9 mouse cellular contexts compared by ENCODE assay signal in genomic region chr5:137332857-137333511, GRCm38 (mm10). TPM values are rescaled to one million over a fixed set of nuclear protein-coding genes. Genes with fewer than 3 reads are reported as not detected.
DNase-seq lines count a peak whose midpoint lies in the region; ATAC-seq and TF ChIP-seq lines count a peak whose summit lies in the region.
"Had no signal": no experiment of that assay in that cellular context is flagged by ENCODE, and none has a peak within 500 bp of the region (broad histone marks: within the 10 kb centered on the region; RNA-seq: fewer than 3 reads in every experiment).

No protein-coding gene starts in this region.

- peak overlapping the region; percentile 43 to 68 for H3K4me3 ChIP-seq in heart, embryonic 14.5 days (ENCODE audit: control insufficient read depth in 1 of 2, insufficient read depth in 1 of 2, low read depth in 1 of 2, low read length in 2 of 2)
- peak overlapping the region; percentile 94 for H3K4me3 ChIP-seq in E14TG2a.4 (replicated peaks; ENCODE audit: low read length)
- H3K4me3 ChIP-seq in forebrain, postnatal 0 days (ENCODE audit: low read depth, low read length) = peak overlapping the region; percentile 71
- H3K4me3 ChIP-seq in midbrain, embryonic 10.5 days = peak overlapping the region; percentile 76

- no peaks in the 10 kb centered on the region for H3K9me3 ChIP-seq in heart, embryonic 14.5 days (ENCODE audit: control insufficient read depth, low read length)
- H3K9me3 ChIP-seq in E14TG2a.4 (ENCODE audit: low read length) = no peaks in the 10 kb centered on the region
- no peaks in the 10 kb centered on the region for H3K9me3 ChIP-seq in forebrain, postnatal 0 days (ENCODE audit: low read length)
- no peaks in the 10 kb centered on the region for H3K9me3 ChIP-seq in midbrain, embryonic 10.5 days (replicated peaks)

- peak overlapping the region; percentile 98 for H3K4me2 ChIP-seq in heart, embryonic 14.5 days (ENCODE audit: low read length)
- peak overlapping the region; percentile 85 for H3K4me2 ChIP-seq in forebrain, postnatal 0 days (ENCODE audit: low read depth)

- H3K27me3 ChIP-seq in heart, embryonic 14.5 days (ENCODE audit: control insufficient read depth, insufficient read depth, low read length) = no peaks in the 10 kb centered on the region
- no peaks in the 10 kb centered on the region for H3K27me3 ChIP-seq in E14TG2a.4 (ENCODE audit: insufficient read depth, low read length)
- no peaks in the 10 kb centered on the region for H3K27me3 ChIP-seq in forebrain, postnatal 0 days (ENCODE audit: insufficient read depth, low read length)
- H3K27me3 ChIP-seq in midbrain, embryonic 10.5 days (ENCODE audit: low read depth, poor library complexity, severe bottlenecking) = no peaks in the 10 kb centered on the region
- H3K27me3 ChIP-seq: Patski had no signal

- 21% methylated on average over 15 of the region's 15 CpGs for WGBS in heart, embryonic 14.5 days
- 15% methylated on average over 15 of the region's 15 CpGs for WGBS in forebrain, postnatal 0 days
- WGBS in midbrain, embryonic 10.5 days = 22% methylated on average over 15 of the region's 15 CpGs

- no peak for DNase-seq in heart, postnatal 36 days
- DNase-seq in forebrain, postnatal 0 days = peak; percentile 13
- no peak for DNase-seq in midbrain, embryonic 10.5 days (ENCODE audit: low spot score)
- DNase-seq in ovary, adult 18-20 months (ENCODE audit: low spot score) = no peak
- DNase-seq in layer of hippocampus, postnatal 25 days (ENCODE audit: extremely low spot score in 1 of 2, low spot score in 1 of 2) = no peak
- no peak for DNase-seq in Muller cell, postnatal 12 days (ENCODE audit: inconsistent ontology term)

- ATAC-seq in heart, embryonic 14.5 days (ENCODE audit: insufficient number of reproducible peaks, insufficient read depth, low FRiP score, low read depth) = no peak
- peak; percentile 19 for ATAC-seq in forebrain, postnatal 0 days

- peak overlapping the region in 1 of 2 experiments; percentile 30; a peak in 1 of 4 replicates for H3K27ac ChIP-seq in heart, embryonic 14.5 days (replicated peaks in 1 of 2; ENCODE audit: control insufficient read depth in 1 of 2, insufficient read depth in 1 of 2, low read depth in 2 of 2, low read length in 2 of 2)
- H3K27ac ChIP-seq in forebrain, postnatal 0 days (ENCODE audit: low read depth, low read length) = no peak overlapping the region; the same call in 1 of the 2 replicates
- H3K27ac ChIP-seq in midbrain, embryonic 10.5 days (replicated peaks) = peak overlapping the region; percentile 87

- H3K36me3 ChIP-seq in heart, embryonic 14.5 days (ENCODE audit: control insufficient read depth, insufficient read depth, low read length) = peaks cover 6% of the 10 kb centered on the region; the same call in 1 of the 2 replicates
- peaks cover 15% of the 10 kb centered on the region for H3K36me3 ChIP-seq in E14TG2a.4 (ENCODE audit: insufficient read depth, low read length)
- H3K36me3 ChIP-seq in forebrain, postnatal 0 days (ENCODE audit: insufficient read depth) = 0 out of 2 replicates have a peak, but pooled peaks cover 3% of the 10 kb centered on the region
- H3K36me3 ChIP-seq in midbrain, embryonic 10.5 days = peaks cover 11% of the 10 kb centered on the region; the same call in 1 of the 2 replicates

- intact Hi-C loops in heart, postnatal 36 days (cut with DNase I) = loop anchor here (1.0 to 2.0 kb wide), 2 partner anchors 20 to 26 kb away; partner anchors contain the start of gene Srrt

- peaks cover 3 to 8% of the 10 kb centered on the region in 2 experiments; a peak in 3 of 4 replicates for H3K4me1 ChIP-seq in heart, embryonic 14.5 days (ENCODE audit: control insufficient read depth in 2 of 2, insufficient read depth in 2 of 2, low read length in 2 of 2)
- peaks cover 49% of the 10 kb centered on the region for H3K4me1 ChIP-seq in E14TG2a.4 (replicated peaks; ENCODE audit: low read depth, low read length)
- 0 out of 2 replicates have a peak, but pooled peaks cover 7% of the 10 kb centered on the region for H3K4me1 ChIP-seq in forebrain, postnatal 0 days (ENCODE audit: insufficient read depth)
- peaks cover 30% of the 10 kb centered on the region for H3K4me1 ChIP-seq in midbrain, embryonic 10.5 days

- TF ChIP-seq CTCF in E14TG2a.4 (conservative IDR thresholded peaks at IDR 0.05; ENCODE audit: low read length) = no peak
- TF ChIP-seq CTCF in forebrain, postnatal 0 days (IDR thresholded peaks at IDR 0.05; ENCODE audit: low read depth) = no peak

- peak overlapping the region; percentile 79 for H3K9ac ChIP-seq in heart, embryonic 14.5 days (ENCODE audit: low read length)
- H3K9ac ChIP-seq in forebrain, postnatal 0 days = peak overlapping the region; percentile 86

RNA-seq across cellular contexts. Expression of gene Slc12a9, which starts 0.4 kb away (rescaled TPM):
- 5.3 and 5.7 TPM in 2 replicates for polyA plus RNA-seq in heart, embryonic 14.5 days (2014; fragmentation: Nextera tagmentation; extraction: Ambion mirVana)
- total RNA-seq in heart, postnatal 36 days (2021) = 1 to 10 TPM; 2.0 to 3.6 TPM
- total RNA-seq in forebrain, postnatal 0 days (2014; rRNA removed) = 19.3 and 21.8 TPM in 2 replicates
- 12.5 and 18.4 TPM in 2 replicates for polyA plus RNA-seq in forebrain, postnatal 0 days (2015; fragmentation: Nextera tagmentation; extraction: Ambion mirVana)
- 12.0 and 14.3 TPM in 2 replicates for polyA plus RNA-seq in midbrain, embryonic 10.5 days (2016; fragmentation: Nextera tagmentation; extraction: Ambion mirVana)
- 10 to 100 TPM; 24.9 to 32.8 TPM for total RNA-seq in layer of hippocampus, postnatal 25 days (2021)

RNA-seq across cellular contexts. Expression of gene Ephb4, which starts 16.9 kb away (rescaled TPM):
- polyA plus RNA-seq in heart, embryonic 14.5 days (2014; fragmentation: Nextera tagmentation; extraction: Ambion mirVana) = 38.2 and 40.5 TPM in 2 replicates
- total RNA-seq in heart, postnatal 36 days (2021) = 10 to 100 TPM; 55.6 to 64.8 TPM
- 8.9 and 12.7 TPM in 2 replicates for total RNA-seq in forebrain, postnatal 0 days (2014; rRNA removed)
- polyA plus RNA-seq in forebrain, postnatal 0 days (2015; fragmentation: Nextera tagmentation; extraction: Ambion mirVana) = 3.5 and 4.9 TPM in 2 replicates
- 28.9 and 30.0 TPM in 2 replicates for polyA plus RNA-seq in midbrain, embryonic 10.5 days (2016; fragmentation: Nextera tagmentation; extraction: Ambion mirVana)
- total RNA-seq in layer of hippocampus, postnatal 25 days (2021) = 1 to 10 TPM; 5.1 to 6.3 TPM

RNA-seq across cellular contexts. Expression of gene Trip6, which starts 18.8 kb away (rescaled TPM):
- 32.3 and 38.9 TPM in 2 replicates for polyA plus RNA-seq in heart, embryonic 14.5 days (2014; fragmentation: Nextera tagmentation; extraction: Ambion mirVana)
- 10 to 100 TPM; 11.1 to 14.3 TPM for total RNA-seq in heart, postnatal 36 days (2021)
- total RNA-seq in forebrain, postnatal 0 days (2014; rRNA removed) = 10.8 and 11.4 TPM in 2 replicates
- polyA plus RNA-seq in forebrain, postnatal 0 days (2015; fragmentation: Nextera tagmentation; extraction: Ambion mirVana) = 9.9 and 11.6 TPM in 2 replicates
- 61.0 and 61.1 TPM in 2 replicates for polyA plus RNA-seq in midbrain, embryonic 10.5 days (2016; fragmentation: Nextera tagmentation; extraction: Ambion mirVana)
- total RNA-seq in layer of hippocampus, postnatal 25 days (2021) = 1 to 10 TPM; 4.6 to 6.4 TPM

RNA-seq across cellular contexts. Expression of gene Srrt, which starts 25.5 kb away (rescaled TPM):
- 58.6 and 69.9 TPM in 2 replicates for polyA plus RNA-seq in heart, embryonic 14.5 days (2014; fragmentation: Nextera tagmentation; extraction: Ambion mirVana)
- total RNA-seq in heart, postnatal 36 days (2021) = 10 to 100 TPM; 58.3 to 62.6 TPM
- total RNA-seq in forebrain, postnatal 0 days (2014; rRNA removed) = 136 and 153 TPM in 2 replicates
- polyA plus RNA-seq in forebrain, postnatal 0 days (2015; fragmentation: Nextera tagmentation; extraction: Ambion mirVana) = 52.3 and 55.6 TPM in 2 replicates
- polyA plus RNA-seq in midbrain, embryonic 10.5 days (2016; fragmentation: Nextera tagmentation; extraction: Ambion mirVana) = 190 and 192 TPM in 2 replicates
- total RNA-seq in layer of hippocampus, postnatal 25 days (2021) = 100 to 1,000 TPM; 164 to 213 TPM

RNA-seq across cellular contexts. Expression of gene Ufsp1, which starts 38.6 kb away (rescaled TPM):
- polyA plus RNA-seq in heart, embryonic 14.5 days (2014; fragmentation: Nextera tagmentation; extraction: Ambion mirVana) = 7.1 and 7.4 TPM in 2 replicates
- total RNA-seq in heart, postnatal 36 days (2021) = 1 to 10 TPM; 8.5 to 9.0 TPM
- total RNA-seq in forebrain, postnatal 0 days (2014; rRNA removed) = 15.2 and 16.2 TPM in 2 replicates
- 15.8 and 23.4 TPM in 2 replicates for polyA plus RNA-seq in forebrain, postnatal 0 days (2015; fragmentation: Nextera tagmentation; extraction: Ambion mirVana)
- polyA plus RNA-seq in midbrain, embryonic 10.5 days (2016; fragmentation: Nextera tagmentation; extraction: Ambion mirVana) = 9.6 and 11.0 TPM in 2 replicates
- 10 to 100 TPM; 14.3 to 16.0 TPM for total RNA-seq in layer of hippocampus, postnatal 25 days (2021)
